Mouse (Mus musculus): ENCODE measurements around the gene Synpo2l.
"Not testable (repeated sequence)": the region's sequence is repeated elsewhere in the genome, so short reads cannot be mapped to it uniquely, and the experiment has no call there.

The Synpo2l gene

GRCm38 (mm10) chr14:20668154-20668810 is at the start of gene Synpo2l:
Gene Synpo2l, minus strand, starts transcription at chr14:20668354.
- DNase-seq (ENCODE audit: low read depth): no peak

DNA sequence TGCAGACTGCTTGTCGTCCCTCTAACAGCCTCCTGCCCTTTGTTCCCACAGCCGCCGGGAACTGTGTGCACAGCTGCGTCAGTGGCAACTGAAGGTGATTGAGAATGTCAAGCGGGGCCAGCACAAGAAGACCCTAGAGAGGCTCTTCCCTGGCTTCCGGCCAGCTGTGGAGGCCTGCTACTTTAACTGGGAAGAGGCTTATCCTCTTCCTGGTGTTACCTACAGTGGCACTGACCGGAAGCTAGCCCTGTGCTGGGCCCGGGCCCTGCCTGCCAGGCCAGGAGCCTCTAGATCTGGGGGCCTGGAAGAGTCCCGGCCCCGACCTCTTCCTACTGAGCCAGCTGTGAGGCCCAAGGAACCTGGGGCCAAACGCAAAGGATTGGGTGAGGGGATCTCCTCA is 45.7 kb upstream of the Synpo2l start:
- no peak for DNase-seq (ENCODE audit: low read depth)

DNA sequence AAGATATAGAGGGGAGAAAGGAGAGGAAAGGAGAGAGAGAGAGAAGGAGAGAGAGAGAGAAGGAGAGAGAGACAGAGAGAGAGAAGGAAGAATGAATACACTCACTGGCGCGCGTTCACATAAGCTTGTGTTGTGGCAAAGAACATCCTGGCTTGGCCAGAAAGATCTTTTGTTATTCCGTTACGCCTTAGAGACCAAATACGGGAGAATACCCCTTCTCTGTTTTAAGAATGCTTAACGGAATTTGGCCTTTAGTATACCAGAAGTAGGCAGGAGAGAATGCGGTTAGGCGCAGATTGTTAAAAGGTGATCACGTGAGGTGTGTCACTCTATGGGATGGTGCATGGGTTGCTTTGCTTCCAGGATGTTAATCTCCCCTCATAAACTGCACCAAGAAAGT is 40.1 kb upstream of the Synpo2l start:
- DNase-seq (ENCODE audit: low read depth): no peak

DNA sequence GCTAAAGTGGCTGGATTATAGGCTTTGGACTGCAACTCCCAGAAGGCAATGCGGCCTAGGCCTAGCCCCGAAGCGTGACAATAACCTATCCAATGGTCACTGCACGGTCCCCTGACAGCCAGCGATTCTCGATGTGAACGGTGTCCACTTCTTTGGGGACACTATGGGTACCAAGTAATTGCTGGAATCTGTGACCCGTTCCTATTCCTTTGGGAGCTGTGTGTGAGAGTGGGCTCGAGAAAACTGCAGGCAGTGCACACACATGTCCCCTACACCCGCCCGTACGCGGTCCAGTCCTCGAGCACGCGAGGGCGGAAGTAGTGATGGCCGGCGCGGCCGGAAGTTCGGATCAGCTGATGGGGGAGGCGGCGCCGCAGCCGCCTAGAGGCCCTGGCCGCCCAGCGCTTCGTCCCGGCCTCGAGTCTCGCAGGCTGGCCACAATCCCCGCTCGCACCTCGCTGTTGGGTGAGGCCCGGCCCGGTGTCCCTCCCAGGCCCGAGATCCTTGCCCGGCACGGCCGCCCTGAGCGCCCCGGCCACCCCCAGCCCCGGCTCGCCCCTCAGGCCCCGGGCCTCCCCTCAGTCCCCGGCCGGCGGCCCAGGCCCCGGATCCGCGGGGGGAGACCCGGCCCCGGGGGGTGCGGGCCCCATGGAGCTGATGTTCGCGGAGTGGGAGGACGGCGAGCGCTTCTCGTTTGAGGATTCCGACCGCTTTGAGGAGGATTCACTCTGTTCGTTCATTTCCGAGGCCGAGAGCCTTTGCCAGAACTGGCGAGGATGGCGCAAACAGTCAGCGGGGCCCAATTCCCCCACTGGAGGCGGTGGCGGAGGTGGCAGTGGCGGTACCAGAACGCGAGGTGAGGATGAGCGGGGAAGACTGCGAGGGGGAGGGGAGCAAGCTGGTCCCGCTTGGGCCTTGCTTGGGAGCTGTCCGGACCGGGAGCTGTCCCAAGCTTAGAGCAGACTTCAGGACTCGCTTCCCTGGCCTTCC is 39.3 kb upstream of the Synpo2l start, which contains the start of gene Zswim8:
Gene Zswim8, plus strand, starts transcription at position 352 of the 990 bp plus-strand sequence.
- peak; percentile 61 for DNase-seq (ENCODE audit: low read depth)

- DNase-seq (ENCODE audit: low read depth): not testable (repeated sequence)
These were observed 35.3 kb upstream of the Synpo2l start for GRCm38 (mm10) chr14:20703461-20703860.

DNA sequence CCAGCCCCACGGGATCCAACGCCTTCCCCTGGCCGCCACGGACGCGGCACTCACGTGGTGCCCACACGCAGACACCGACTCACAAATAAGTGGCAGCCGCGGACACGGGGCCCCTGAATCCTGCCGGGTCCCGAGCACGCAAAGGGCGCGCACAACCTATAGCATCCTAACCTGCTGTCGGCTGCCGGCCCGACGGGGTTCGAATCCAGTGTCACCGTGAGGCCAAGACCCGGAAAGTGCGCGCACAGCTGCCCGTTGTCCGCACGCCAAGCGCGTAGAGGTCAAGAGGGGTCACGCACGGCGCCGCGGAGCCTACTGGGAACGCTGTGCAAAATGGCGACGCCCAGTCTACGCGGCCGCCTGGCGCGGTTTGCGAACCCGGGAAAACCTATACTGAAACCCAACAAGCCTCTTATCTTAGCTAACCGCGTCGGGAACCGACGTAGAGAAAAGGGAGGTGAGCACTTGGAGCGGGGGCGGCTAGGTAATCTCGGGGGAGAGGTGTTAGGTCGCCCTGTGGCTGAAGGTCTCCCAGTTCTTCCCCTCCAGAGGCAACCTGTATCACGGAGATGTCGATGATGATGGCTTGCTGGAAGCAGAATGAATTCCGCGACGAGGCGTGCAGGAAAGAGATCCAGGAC is 34.7 kb upstream of the Synpo2l start, which contains the start of gene Chchd1:
Gene Chchd1, plus strand, starts transcription at position 266 of the 641 bp plus-strand sequence.
- DNase-seq (ENCODE audit: low read depth): peak; percentile 83

GRCm38 (mm10) chr14:20702096-20702740 is 34.1 kb upstream of the Synpo2l start:
- no peak for DNase-seq (ENCODE audit: low read depth)

GRCm38 (mm10) chr14:20701554-20701953 is 33.4 kb upstream of the Synpo2l start:
- no peak for DNase-seq (ENCODE audit: low read depth)

- DNase-seq (ENCODE audit: low read depth): no peak
These were observed 32.2 kb upstream of the Synpo2l start for GRCm38 (mm10) chr14:20700362-20700761.

GRCm38 (mm10) chr14:20698515-20698914 is 30.4 kb upstream of the Synpo2l start:
- no peak for DNase-seq (ENCODE audit: low read depth)

GRCm38 (mm10) chr14:20696986-20697385 is 28.8 kb upstream of the Synpo2l start:
- DNase-seq (ENCODE audit: low read depth): no peak

- no peak for DNase-seq (ENCODE audit: low read depth)
These were observed 27.8 kb upstream of the Synpo2l start for GRCm38 (mm10) chr14:20695761-20696520.

GRCm38 (mm10) chr14:20694884-20695760 is 27.0 kb upstream of the Synpo2l start, which contains the start of gene Fut11:
Gene Fut11, plus strand, starts transcription at chr14:20694968.
- peak; percentile 74 for DNase-seq (ENCODE audit: low read depth)

DNA sequence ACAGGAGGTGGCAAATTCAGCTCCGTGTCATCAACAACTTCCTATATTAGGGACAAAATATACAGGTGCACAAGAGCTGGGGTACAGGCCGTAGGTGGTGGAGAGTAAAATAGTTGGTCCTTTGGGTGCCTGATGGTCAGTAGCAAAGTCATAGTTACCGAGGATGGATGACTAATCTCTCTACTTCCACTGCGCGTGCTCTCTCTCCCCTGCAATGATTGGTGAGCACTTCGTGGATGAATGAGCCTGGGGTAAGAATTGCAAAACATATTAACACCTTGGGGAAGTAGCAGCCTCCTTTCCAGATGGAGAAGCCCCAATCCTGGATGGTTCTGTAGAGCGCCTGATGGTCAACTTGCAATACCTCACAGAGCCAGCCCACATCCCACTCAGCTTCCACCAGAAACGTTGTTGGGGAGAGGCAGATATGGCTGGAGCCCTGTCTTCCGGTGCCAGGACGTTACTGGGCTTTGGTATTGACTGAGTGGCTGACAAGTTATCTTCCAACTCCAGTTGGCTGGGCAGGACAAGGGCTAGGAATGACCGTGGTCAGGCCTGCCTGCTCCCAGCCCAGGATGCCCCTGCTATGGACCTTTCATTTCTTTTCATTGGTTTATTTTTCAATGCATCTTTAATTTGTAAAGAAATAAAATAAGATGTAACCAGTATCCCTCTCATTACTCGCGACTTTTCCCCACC is 26.2 kb upstream of the Synpo2l start:
- DNase-seq (ENCODE audit: low read depth): no peak

DNA sequence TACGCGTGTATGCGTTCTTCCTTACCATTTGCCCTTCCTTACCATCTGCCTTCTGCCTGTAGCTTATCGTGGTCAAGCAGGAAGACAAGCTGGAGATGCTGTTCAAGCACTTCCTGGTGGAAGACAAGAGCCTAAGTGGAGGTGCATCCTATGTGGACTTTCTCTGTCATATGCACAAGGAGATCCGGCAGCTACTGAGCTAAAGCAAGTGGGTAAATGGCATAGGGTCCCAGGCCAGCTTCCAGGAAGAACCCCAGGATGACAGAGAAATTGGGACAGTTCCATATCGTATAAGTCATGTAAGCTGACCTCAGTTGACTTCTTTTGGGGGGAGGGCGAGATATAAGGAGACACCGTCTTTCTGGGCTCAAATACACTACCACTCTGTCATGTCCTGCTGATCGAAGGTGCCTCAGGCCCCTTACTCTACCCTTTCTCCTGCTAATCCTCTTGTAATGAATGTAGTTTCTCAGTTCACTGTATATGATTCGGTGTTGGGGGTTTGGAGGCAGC is 25.5 kb upstream of the Synpo2l start:
- DNase-seq (ENCODE audit: low read depth): no peak

GRCm38 (mm10) chr14:20691772-20692171 is 23.6 kb upstream of the Synpo2l start:
- no peak for DNase-seq (ENCODE audit: low read depth)

DNA sequence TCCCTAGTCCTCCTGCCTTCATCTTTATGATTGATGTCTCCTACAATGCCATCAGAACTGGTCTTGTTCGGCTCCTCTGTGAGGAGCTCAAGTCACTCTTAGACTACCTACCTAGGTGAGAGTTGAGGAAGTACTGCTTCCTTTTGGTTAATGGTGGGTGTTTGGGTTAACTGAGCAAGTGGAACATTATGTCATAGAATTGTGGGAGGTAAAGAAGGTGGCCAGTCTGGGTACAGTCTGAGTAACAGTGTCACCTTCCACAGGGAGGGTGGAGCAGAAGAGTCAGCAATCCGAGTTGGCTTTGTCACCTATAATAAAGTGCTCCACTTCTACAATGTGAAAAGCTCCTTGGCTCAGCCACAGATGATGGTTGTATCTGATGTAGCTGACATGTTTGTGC is 20.9 kb upstream of the Synpo2l start:
- no peak for DNase-seq (ENCODE audit: low read depth)

- DNase-seq (ENCODE audit: low read depth): no peak
These were observed 18.4 kb upstream of the Synpo2l start for GRCm38 (mm10) chr14:20686576-20686975.

- no peak for DNase-seq (ENCODE audit: low read depth)
These were observed 14.3 kb upstream of the Synpo2l start for GRCm38 (mm10) chr14:20682498-20682897.
